Mouse (Mus musculus) heart, embryonic 13.5 days (tissue): ENCODE measurements around the gene Pax7. TPM values are rescaled to one million over a fixed set of nuclear protein-coding genes. Genes with fewer than 3 reads are reported as not detected.

Experiments used
- ATAC-seq: fragments of 200-750 bp; cut with Nextera tagmentation; 2 replicates; pipeline ENCODE4 v1.8.0; 2017; ENCODE audit warnings: moderate TSS enrichment; ENCODE audit not compliant: insufficient number of reproducible peaks, low FRiP score, low TSS enrichment; ENCODE audit errors: extremely low read depth
- H3K27ac ChIP-seq: fragments of 300-500 bp; sonication (generic); replicated peaks from 2 replicates; pipeline ENCODE4 v1.5.1; 2015; ENCODE audit warnings: moderate library complexity, mild to moderate bottlenecking, inconsistent platforms
- H3K27me3 ChIP-seq: fragments of 300-500 bp; sonication (generic); replicated peaks from 2 replicates; pipeline ENCODE4 v1.6.1; 2015; ENCODE audit warnings: mild to moderate bottlenecking, inconsistent platforms
- H3K36me3 ChIP-seq: fragments of 300-500 bp; sonication (generic); 2 replicates; pipeline ENCODE4 v1.6.1; 2015; ENCODE audit warnings: mild to moderate bottlenecking, inconsistent platforms
- H3K4me1 ChIP-seq: fragments of 300-500 bp; sonication (generic); 2 replicates; pipeline ENCODE4 v1.6.1; 2015; ENCODE audit warnings: inconsistent platforms
- H3K4me2 ChIP-seq: fragments of 300-500 bp; sonication (generic); 2 replicates; pipeline ENCODE4 v1.6.1; 2015; ENCODE audit warnings: inconsistent platforms, mild to moderate bottlenecking, moderate library complexity
- H3K4me3 ChIP-seq: fragments of 300-500 bp; sonication (generic); 2 replicates; pipeline ENCODE4 v1.5.1; 2015; ENCODE audit warnings: moderate library complexity, mild to moderate bottlenecking, inconsistent platforms
- H3K9ac ChIP-seq: fragments of 300-500 bp; sonication (generic); 2 replicates; pipeline ENCODE4 v1.6.1; 2015; ENCODE audit warnings: inconsistent platforms, mild to moderate bottlenecking, moderate library complexity
- H3K9me3 ChIP-seq: fragments of 300-500 bp; sonication (generic); 2 replicates; pipeline ENCODE4 v1.6.1; 2016; ENCODE audit warnings: inconsistent platforms
- WGBS: fragments of 180-500 bp; shearing (Covaris S2); methylation state at CpG from one replicate; pipeline ENCODE4 v1.1.7; 2015; ENCODE audit warnings: mixed read lengths; 5-methylcytosine and 5-hydroxymethylcytosine counted together
- polyA plus RNA-seq: library from polyadenylated mRNA; unstranded; fragments of >200 nt; fragmentation: Nextera tagmentation; extraction: Ambion mirVana; gene quantifications from 2 replicates; pipeline ENCODE4 v1.2.1, GENCODE M21; 2015

The Pax7 gene
- polyA plus RNA-seq, 1 experiment from 2014 or later, result not detected

DNA sequence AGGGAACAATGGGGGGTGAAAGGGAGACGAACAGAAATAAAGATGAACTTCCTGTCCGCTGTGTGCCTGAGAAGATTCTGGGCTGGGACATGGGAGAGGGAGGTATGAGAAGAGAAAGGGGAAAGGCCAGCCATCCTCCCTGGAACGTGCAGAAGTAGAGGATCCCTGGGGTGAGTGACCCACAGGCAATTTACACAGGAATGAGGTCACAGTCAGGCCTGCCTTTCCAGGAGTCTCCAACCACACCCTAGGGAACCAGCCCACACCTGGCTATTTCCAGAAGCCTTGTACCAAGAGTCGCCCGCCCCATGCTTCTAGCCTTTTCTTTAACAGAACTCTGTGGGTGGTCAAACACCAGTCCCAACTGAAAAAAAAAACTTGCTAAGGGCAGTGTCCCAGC lies 65.5 kb downstream of the Pax7 start:
- Histone ChIP-seq H3K9ac (no peak overlapping the region), H3K4me3 (no peak overlapping the region), H3K27ac (no peak overlapping the region), H3K4me1 (peaks cover 14% of the 10 kb centered on the region), H3K27me3 (peaks cover 100% of the 10 kb centered on the region), H3K9me3 (no peaks in the 10 kb centered on the region), H3K36me3 (no peaks in the 10 kb centered on the region), H3K4me2 (no peak overlapping the region)
- WGBS, result 22% methylated on average over 5 of the region's 5 CpGs
- ATAC-seq, result no peak

DNA sequence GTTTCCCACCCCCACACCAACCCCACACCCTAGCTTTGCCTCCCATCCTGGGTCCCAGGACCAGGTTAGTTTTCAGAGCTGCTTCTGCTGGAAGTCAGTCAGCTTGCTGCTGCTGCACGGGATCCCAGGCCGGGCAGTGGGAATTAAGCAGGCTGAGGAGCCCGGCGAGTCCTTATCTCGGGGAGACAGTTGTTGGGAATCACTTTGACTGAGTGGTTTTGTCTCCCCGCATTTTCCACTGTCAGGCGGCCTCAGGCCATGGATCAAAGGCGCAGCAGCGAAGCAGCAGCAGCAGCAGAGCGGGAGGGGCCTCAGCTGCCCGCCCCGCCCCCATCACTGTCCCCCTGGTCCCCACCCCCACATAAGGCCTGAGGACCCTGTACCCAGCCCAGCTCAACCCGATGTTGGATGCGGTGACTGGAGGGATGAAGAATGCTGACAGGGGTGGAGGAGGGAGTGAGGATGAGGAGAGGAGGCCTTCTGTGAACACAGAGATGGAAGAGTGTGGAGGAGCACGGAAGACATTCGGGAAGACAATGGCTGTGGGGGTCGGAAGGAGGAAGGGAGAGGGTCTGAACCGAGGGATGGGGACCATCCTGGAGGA lies 66.1 kb downstream of the Pax7 start:
- no peak for ATAC-seq
- no peak overlapping the region for H3K27ac ChIP-seq
- WGBS, result 2% methylated on average over 18 of the region's 18 CpGs
- H3K9ac ChIP-seq, result no peak overlapping the region
- no peaks in the 10 kb centered on the region for H3K9me3 ChIP-seq
- H3K4me3 ChIP-seq, result no peak overlapping the region
- H3K4me2 ChIP-seq, result no peak overlapping the region
- H3K4me1 ChIP-seq, result peaks cover 14% of the 10 kb centered on the region
- H3K27me3 ChIP-seq, result peaks cover 100% of the 10 kb centered on the region
- H3K36me3 ChIP-seq, result no peaks in the 10 kb centered on the region

DNA sequence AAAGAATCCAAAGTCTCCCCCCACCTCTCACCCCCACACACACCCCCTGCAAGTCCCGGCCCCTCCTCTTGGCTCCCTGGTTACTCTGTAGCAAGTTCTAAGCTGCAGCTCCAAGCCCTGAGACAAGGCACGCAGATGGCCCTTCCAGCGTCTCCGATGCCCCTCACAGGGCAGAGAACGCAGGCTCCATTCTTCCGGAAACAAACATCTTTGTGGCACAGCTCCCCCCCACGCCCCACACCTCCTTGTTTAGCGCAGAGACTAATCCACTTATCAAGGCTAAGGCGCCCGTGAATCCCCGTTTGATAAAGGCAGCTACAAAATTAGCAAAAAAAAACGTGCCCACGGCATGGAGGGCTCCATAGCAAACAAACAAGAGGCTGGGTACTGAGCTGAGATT lies 71.4 kb downstream of the Pax7 start:
- no peak overlapping the region for H3K4me2 ChIP-seq
- no peak overlapping the region for H3K27ac ChIP-seq
- no peak for ATAC-seq
- no peak overlapping the region for H3K9ac ChIP-seq
- peaks cover 8% of the 10 kb centered on the region; the same call in 1 of the 2 replicates for H3K4me1 ChIP-seq
- peaks cover 100% of the 10 kb centered on the region for H3K27me3 ChIP-seq
- no peaks in the 10 kb centered on the region for H3K9me3 ChIP-seq
- 4% methylated on average over 13 of the region's 13 CpGs for WGBS
- H3K36me3 ChIP-seq, result no peaks in the 10 kb centered on the region
- no peak overlapping the region for H3K4me3 ChIP-seq

DNA sequence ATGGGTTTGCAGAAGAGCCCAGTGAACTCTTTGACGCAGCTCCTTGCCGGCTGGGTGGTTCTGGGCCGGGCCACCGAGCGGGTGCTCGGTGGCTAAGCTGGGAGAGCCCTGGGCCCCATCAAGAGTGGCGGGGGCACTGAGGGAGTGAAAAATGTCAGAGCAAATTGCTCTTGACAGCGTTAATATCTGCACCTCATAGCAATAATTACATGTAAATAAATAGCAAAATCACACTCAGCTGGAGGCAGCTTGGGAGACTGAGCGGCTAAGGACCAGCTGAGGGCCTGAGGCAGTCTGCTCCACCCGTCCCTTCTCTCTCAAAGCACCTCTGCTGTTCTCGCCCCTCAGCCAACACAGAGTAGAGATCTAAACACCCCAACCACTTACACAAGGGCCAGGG lies 72.6 kb downstream of the Pax7 start:
- H3K9me3 ChIP-seq, result no peaks in the 10 kb centered on the region
- no peak for ATAC-seq
- no peak overlapping the region for H3K4me3 ChIP-seq
- WGBS, result 51% methylated on average over 11 of the region's 11 CpGs
- H3K9ac ChIP-seq, result no peak overlapping the region
- H3K27ac ChIP-seq, result no peak overlapping the region
- peaks cover 8% of the 10 kb centered on the region; the same call in 1 of the 2 replicates for H3K4me1 ChIP-seq
- peaks cover 100% of the 10 kb centered on the region for H3K27me3 ChIP-seq
- H3K36me3 ChIP-seq, result no peaks in the 10 kb centered on the region
- H3K4me2 ChIP-seq, result no peak overlapping the region

DNA sequence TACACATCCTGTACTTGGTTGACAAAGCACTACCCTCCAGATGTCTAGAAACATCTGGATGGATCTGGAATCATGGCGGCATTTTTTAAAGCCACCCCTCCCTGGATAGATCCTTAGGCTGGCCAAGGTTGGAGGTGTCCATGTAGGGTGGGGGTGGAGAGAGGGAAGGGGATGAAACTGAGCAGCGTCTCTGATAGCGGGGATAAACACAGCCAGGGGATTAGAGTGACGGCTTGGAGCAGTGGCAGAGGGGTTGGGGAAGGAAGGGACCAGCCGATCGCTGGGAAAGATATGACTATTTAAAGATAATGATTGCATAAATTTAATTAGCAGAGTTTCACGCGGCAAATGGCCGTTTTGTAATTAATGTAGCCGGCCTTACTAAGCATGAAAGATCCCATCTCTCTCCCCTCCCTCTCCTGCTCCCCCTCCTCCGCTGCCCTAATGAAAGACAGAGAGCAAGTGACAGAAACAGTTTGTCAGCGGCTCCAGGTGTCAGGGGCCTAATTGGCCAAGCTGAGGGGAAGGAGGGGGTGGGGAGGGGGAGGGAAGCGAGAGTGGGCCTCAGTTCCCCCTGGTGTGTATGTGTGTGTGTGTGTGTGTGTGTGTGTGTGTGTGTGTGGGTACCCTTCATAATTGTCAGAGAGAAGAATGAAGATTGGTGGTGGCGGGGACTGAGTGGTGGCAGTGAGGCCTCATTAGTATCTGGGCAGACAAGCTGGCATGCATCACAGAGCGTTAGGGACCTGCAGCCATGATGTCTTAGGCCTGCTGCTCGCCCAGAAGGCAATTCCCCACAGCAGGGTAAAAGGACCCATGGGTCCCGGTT lies 74.6 kb downstream of the Pax7 start:
- Histone ChIP-seq H3K9me3 (no peaks in the 10 kb centered on the region), H3K4me3 (no peak overlapping the region), H3K27me3 (peaks cover 100% of the 10 kb centered on the region), H3K9ac (no peak overlapping the region), H3K4me2 (peak overlapping the region; percentile 5; the same call in 1 of the 2 replicates), H3K4me1 (peaks cover 8% of the 10 kb centered on the region; the same call in 1 of the 2 replicates), H3K27ac (no peak overlapping the region), H3K36me3 (no peaks in the 10 kb centered on the region)
- no peak for ATAC-seq
- WGBS, result 9% methylated on average over 17 of the region's 17 CpGs

DNA sequence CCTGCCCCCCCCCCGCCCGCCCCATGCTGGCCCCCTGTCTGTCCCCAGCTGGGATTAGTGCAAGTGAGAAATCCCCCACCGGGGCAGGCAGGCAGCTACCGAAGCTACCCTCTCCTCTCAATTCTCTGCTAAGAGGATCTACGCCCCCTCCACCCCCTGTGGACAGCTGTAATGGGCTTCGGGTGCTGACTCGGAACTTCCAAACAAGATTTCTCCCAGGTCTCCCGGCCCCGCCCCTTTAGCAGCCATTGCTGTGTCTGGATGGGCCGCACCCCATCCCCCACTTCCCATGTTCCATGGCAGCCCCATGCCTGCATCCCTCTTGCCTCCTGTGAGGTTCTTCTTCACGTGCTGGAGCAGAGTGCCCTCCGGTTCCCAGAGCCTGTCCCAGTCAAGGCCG lies 76.4 kb downstream of the Pax7 start:
- Histone ChIP-seq H3K4me1 (peaks cover 8% of the 10 kb centered on the region; the same call in 1 of the 2 replicates), H3K27ac (no peak overlapping the region), H3K4me3 (no peak overlapping the region), H3K36me3 (no peaks in the 10 kb centered on the region), H3K27me3 (peaks cover 97% of the 10 kb centered on the region), H3K9ac (no peak overlapping the region), H3K9me3 (no peaks in the 10 kb centered on the region), H3K4me2 (no peak overlapping the region)
- ATAC-seq, result no peak
- 4% methylated on average over 11 of the region's 13 CpGs for WGBS

DNA sequence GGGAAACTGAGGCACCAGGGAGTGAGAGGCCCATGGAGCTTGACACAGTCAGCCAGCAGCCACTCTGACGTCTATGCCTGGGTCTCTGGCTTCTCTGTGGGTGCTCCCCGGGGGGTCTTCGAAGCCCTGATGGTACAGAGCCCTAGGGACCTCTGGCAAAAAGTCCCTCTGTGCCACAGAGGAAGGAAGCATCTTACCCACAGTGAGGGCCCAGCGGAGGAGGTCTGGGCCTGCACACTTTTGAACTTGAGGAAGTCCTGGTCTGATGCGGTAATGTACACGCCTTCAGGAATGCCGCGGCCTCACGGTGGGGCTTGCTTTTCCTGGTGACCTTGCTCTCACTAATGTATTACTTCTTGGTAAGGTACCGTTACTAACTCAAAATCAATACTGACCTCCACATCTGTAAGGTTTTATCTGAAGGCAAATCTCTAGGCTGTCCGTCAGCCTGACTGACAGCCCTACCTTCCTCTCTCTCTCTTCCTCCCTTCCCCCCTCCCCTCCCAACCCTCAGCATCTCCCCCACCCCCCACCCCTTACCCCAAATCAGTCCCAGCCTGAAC lies 79.1 kb downstream of the Pax7 start:
- Histone ChIP-seq H3K4me2 (no peak overlapping the region), H3K4me1 (peaks cover 8% of the 10 kb centered on the region; the same call in 1 of the 2 replicates), H3K27me3 (peaks cover 86% of the 10 kb centered on the region), H3K27ac (no peak overlapping the region), H3K4me3 (no peak overlapping the region), H3K36me3 (no peaks in the 10 kb centered on the region), H3K9me3 (no peaks in the 10 kb centered on the region), H3K9ac (no peak overlapping the region)
- ATAC-seq, result no peak
- WGBS, result 23% methylated on average over 11 of the region's 11 CpGs

DNA sequence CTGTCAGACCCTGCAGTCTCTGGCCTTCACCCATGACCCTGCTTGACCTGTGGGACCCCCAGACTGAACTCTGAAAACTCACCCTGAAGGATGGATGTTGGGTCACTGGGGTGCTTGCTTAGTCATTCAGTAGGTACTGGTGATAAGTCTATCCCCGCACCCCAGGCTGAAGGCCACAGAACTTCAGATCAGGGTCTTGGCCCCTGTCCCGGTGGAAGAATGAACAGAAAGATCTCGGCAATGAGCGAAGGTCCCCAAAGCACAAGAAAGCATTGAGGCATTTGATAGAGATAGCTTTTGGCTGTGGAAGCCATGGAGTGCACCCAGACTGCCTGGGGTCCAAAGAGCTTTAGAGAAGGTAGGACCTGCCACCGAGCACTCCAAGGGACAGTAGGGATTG lies 82.4 kb downstream of the Pax7 start:
- H3K4me2 ChIP-seq, result no peak overlapping the region
- H3K4me3 ChIP-seq, result no peak overlapping the region
- H3K4me1 ChIP-seq, result no peaks in the 10 kb centered on the region
- H3K27me3 ChIP-seq, result peaks cover 59% of the 10 kb centered on the region
- H3K36me3 ChIP-seq, result no peaks in the 10 kb centered on the region
- no peak for ATAC-seq
- H3K9ac ChIP-seq, result no peak overlapping the region
- H3K27ac ChIP-seq, result no peak overlapping the region
- 77% methylated on average over 5 of the region's 5 CpGs for WGBS
- H3K9me3 ChIP-seq, result 0 out of 2 replicates have a peak, but pooled peaks cover 4% of the 10 kb centered on the region

DNA sequence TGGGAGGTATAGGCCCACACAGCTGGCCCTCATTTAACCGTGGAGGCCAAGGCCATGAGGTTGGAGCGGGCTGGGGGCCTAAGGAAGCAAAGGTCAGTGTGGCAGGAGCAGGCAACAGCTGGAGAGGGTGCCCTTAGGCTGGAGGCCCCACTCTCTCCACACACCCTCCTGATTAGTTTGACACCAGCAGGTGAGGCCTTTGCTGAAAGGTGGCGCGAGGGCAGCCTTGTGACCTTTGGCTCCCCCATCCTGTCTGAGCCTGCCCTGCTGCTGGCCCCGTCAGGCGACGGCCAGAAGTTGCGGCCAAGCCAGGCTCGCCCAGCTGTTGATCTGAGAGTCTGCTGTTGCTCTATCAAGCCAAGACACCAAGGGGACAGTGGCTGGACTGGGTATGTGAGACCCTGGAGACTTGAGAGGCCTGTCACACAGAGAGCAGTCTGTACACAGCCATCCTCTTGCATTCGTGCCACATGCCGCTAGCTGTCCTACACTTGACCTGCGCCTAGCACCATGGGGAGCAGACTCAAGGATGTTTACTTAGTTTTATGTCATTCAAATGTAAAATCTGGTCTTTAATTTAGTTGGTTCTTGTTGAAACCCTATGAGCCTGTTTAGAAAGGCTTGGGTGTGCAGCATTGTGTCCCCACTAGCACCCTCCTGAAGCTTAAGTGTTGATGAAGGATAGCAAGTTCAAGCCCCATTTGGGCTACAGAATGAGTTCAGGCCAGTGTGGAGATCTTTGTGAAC lies 86.0 kb downstream of the Pax7 start:
- 47% methylated on average over 12 of the region's 12 CpGs for WGBS
- Histone ChIP-seq H3K4me3 (no peak overlapping the region), H3K27ac (no peak overlapping the region), H3K4me2 (no peak overlapping the region), H3K27me3 (peaks cover 41% of the 10 kb centered on the region), H3K4me1 (peaks cover 7% of the 10 kb centered on the region; the same call in 1 of the 2 replicates), H3K9me3 (0 out of 2 replicates have a peak, but pooled peaks cover 4% of the 10 kb centered on the region), H3K36me3 (no peaks in the 10 kb centered on the region), H3K9ac (no peak overlapping the region)
- no peak for ATAC-seq

DNA sequence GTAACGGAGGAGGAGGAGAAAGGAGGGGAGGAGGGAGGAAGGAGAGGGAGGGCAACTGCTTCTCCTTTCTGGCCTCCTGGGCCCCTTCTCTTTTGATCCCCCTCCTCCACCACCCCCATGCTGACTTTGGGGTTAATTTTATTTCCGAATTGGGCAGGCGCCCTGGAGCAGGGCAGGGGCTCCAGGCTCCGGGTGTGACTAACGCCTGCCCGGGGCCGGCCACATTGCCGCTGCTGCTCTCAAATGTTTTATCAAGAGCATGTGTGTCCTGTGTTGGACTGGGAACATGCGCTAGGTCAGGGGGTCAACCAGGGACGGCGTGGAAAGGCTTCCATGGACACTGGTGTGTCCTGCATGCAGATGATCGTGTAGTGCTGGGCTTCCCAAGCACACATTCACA lies 87.2 kb downstream of the Pax7 start:
- Histone ChIP-seq H3K27ac (no peak overlapping the region), H3K4me3 (no peak overlapping the region), H3K36me3 (no peaks in the 10 kb centered on the region), H3K9ac (no peak overlapping the region), H3K4me1 (peaks cover 7% of the 10 kb centered on the region; the same call in 1 of the 2 replicates), H3K4me2 (no peak overlapping the region), H3K27me3 (peaks cover 35% of the 10 kb centered on the region), H3K9me3 (0 out of 2 replicates have a peak, but pooled peaks cover 7% of the 10 kb centered on the region)
- ATAC-seq, result no peak
- WGBS, result 43% methylated on average over 12 of the region's 12 CpGs
